Mouse (Mus musculus): ENCODE data around the gene Fam83f.
"Not testable (repeated sequence)": the region's sequence is repeated elsewhere in the genome, so short reads cannot be mapped to it uniquely, and the experiment has no call there.

Fam83f gene

GRCm38 (mm10) chr15:80720249-80720648 is 48.6 kb downstream of the Fam83f start:
- in situ Hi-C loops (cut with MboI; ENCODE audit: low pct_unique_long_range_greater_than_20kb in 1 of 2, low sequenced_read_pairs in 2 of 2, unreplicated experiment in 1 of 2), result loop anchor here in 1 of 2 experiments (25.0 kb wide), 1 partner anchor 608 kb away; no protein-coding TSS in a partner anchor

- in situ Hi-C loops (cut with MboI; ENCODE audit: low pct_unique_long_range_greater_than_20kb in 1 of 2, low sequenced_read_pairs in 2 of 2, unreplicated experiment in 1 of 2), result loop anchor here in 1 of 2 experiments (25.0 kb wide), 1 partner anchor 610 kb away; no protein-coding TSS in a partner anchor
Measured at GRCm38 (mm10) chr15:80721861-80722260, 50.2 kb downstream of the Fam83f start.

GRCm38 (mm10) chr15:80722366-80722765 is 50.7 kb downstream of the Fam83f start:
- in situ Hi-C loops (cut with MboI; ENCODE audit: low pct_unique_long_range_greater_than_20kb in 1 of 2, low sequenced_read_pairs in 2 of 2, unreplicated experiment in 1 of 2), result loop anchor here in 1 of 2 experiments (25.0 kb wide), 1 partner anchor 610 kb away; no protein-coding TSS in a partner anchor

- in situ Hi-C loops (cut with MboI; ENCODE audit: low pct_unique_long_range_greater_than_20kb in 1 of 2, low sequenced_read_pairs in 2 of 2, unreplicated experiment in 1 of 2), result no loop called here
Measured at GRCm38 (mm10) chr15:80729477-80729876, 57.8 kb downstream of the Fam83f start.

- in situ Hi-C loops (cut with MboI; ENCODE audit: low pct_unique_long_range_greater_than_20kb in 1 of 2, low sequenced_read_pairs in 2 of 2, unreplicated experiment in 1 of 2), result no loop called here
Measured at GRCm38 (mm10) chr15:80731043-80731442, 59.4 kb downstream of the Fam83f start.

- in situ Hi-C loops (cut with MboI; ENCODE audit: low pct_unique_long_range_greater_than_20kb in 1 of 2, low sequenced_read_pairs in 2 of 2, unreplicated experiment in 1 of 2), result no loop called here
Measured at GRCm38 (mm10) chr15:80731511-80731910, 59.9 kb downstream of the Fam83f start.

GRCm38 (mm10) chr15:80732266-80733030 is 60.8 kb downstream of the Fam83f start:
- in situ Hi-C loops (cut with MboI; ENCODE audit: low pct_unique_long_range_greater_than_20kb in 1 of 2, low sequenced_read_pairs in 2 of 2, unreplicated experiment in 1 of 2), result no loop called here

- in situ Hi-C loops (cut with MboI; ENCODE audit: low pct_unique_long_range_greater_than_20kb in 1 of 2, low sequenced_read_pairs in 2 of 2, unreplicated experiment in 1 of 2), result no loop called here
Measured at GRCm38 (mm10) chr15:80735300-80735699, 63.7 kb downstream of the Fam83f start.

- in situ Hi-C loops (cut with MboI; ENCODE audit: low pct_unique_long_range_greater_than_20kb in 1 of 2, low sequenced_read_pairs in 2 of 2, unreplicated experiment in 1 of 2), result not testable (repeated sequence)
Measured at GRCm38 (mm10) chr15:80735708-80736107, 64.1 kb downstream of the Fam83f start.

GRCm38 (mm10) chr15:80736553-80736952 is 64.9 kb downstream of the Fam83f start:
- in situ Hi-C loops (cut with MboI; ENCODE audit: low pct_unique_long_range_greater_than_20kb in 1 of 2, low sequenced_read_pairs in 2 of 2, unreplicated experiment in 1 of 2), result no loop called here

GRCm38 (mm10) chr15:80738244-80738643 is 66.6 kb downstream of the Fam83f start:
- in situ Hi-C loops (cut with MboI; ENCODE audit: low pct_unique_long_range_greater_than_20kb in 1 of 2, low sequenced_read_pairs in 2 of 2, unreplicated experiment in 1 of 2), result no loop called here

- in situ Hi-C loops (cut with MboI; ENCODE audit: low pct_unique_long_range_greater_than_20kb in 1 of 2, low sequenced_read_pairs in 2 of 2, unreplicated experiment in 1 of 2), result no loop called here
Measured at GRCm38 (mm10) chr15:80739972-80740371, 68.3 kb downstream of the Fam83f start.

- in situ Hi-C loops (cut with MboI; ENCODE audit: low pct_unique_long_range_greater_than_20kb in 1 of 2, low sequenced_read_pairs in 2 of 2, unreplicated experiment in 1 of 2), result no loop called here
Measured at GRCm38 (mm10) chr15:80741836-80742235, 70.2 kb downstream of the Fam83f start.

GRCm38 (mm10) chr15:80742991-80743474 is 71.4 kb downstream of the Fam83f start:
- in situ Hi-C loops (cut with MboI; ENCODE audit: low pct_unique_long_range_greater_than_20kb in 1 of 2, low sequenced_read_pairs in 2 of 2, unreplicated experiment in 1 of 2), result no loop called here

GRCm38 (mm10) chr15:80743606-80744005 is 72.0 kb downstream of the Fam83f start:
- in situ Hi-C loops (cut with MboI; ENCODE audit: low pct_unique_long_range_greater_than_20kb in 1 of 2, low sequenced_read_pairs in 2 of 2, unreplicated experiment in 1 of 2), result no loop called here

- in situ Hi-C loops (cut with MboI; ENCODE audit: low pct_unique_long_range_greater_than_20kb in 1 of 2, low sequenced_read_pairs in 2 of 2, unreplicated experiment in 1 of 2), result no loop called here
Measured at GRCm38 (mm10) chr15:80744667-80745422, 73.2 kb downstream of the Fam83f start.

GRCm38 (mm10) chr15:80748979-80749378 is 77.3 kb downstream of the Fam83f start:
- in situ Hi-C loops (cut with MboI; ENCODE audit: low pct_unique_long_range_greater_than_20kb in 1 of 2, low sequenced_read_pairs in 2 of 2, unreplicated experiment in 1 of 2), result no loop called here

All from mouse embryonic stem cell (cell line).